Mouse (Mus musculus): ENCODE results near the gene Dis3. TPM values are rescaled to one million over a fixed set of nuclear protein-coding genes. Genes with fewer than 3 reads are reported as not detected.

The Dis3 gene
- polyA plus RNA-seq, 1 experiment from 2014 or later, result 28.5 TPM

DNA sequence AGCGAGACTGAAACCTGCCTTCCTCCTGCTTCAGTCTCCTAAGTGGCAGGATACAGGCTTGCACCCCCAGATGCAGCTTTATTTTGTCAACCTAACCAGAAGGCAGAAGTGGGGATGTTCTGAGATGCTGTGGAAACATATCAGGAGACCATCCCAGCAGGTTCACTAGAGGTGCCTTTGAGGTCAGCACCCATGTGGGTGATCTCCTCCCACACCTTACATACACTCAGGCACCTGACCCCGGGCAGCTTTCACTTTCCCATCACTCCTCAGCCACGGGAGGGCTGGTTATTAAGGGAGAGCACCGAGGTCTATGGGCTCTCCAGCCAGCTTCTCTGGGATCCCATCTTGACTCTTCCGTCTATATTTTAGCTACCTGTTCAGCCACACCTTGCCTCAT, 67.0 kb downstream of the Dis3 start:
- no peak for ATAC-seq (replicated peaks)
- WGBS, result 82% methylated on average over 5 of the region's 5 CpGs

DNA sequence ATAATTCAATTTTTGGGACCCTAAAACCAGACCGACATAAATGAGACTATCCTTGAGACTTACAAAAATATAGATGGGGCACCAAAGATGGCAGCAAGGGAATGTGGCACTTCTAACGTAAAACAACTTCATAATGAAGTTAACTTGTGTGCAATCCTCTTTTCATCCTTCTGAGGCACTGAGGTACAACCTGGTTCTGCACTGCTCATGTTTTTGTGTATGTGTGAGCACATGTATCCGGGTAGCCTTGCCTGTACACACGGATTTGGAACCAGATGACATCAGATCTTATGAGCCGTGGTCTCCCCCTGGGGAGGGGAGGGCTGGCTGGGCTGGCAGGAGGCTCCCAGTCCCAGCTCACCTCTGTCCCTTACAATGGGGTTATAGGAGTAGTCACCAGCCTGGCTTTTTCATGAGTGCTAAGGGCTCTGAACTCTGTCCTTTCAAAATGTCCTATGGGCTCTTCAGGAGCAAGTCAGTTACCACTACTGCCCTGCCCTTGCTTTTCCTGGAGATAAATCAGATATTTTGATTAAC, 68.2 kb downstream of the Dis3 start:
- H3K36me3 ChIP-seq, result peaks cover 14% of the 10 kb centered on the region; the same call in 1 of the 2 replicates
- no peak overlapping the region for H3K9ac ChIP-seq (replicated peaks)
- 89% methylated on average over 5 of the region's 5 CpGs for WGBS
- H3K4me3 ChIP-seq, result no peak overlapping the region
- no peak overlapping the region for H3K4me2 ChIP-seq (replicated peaks)
- H3K4me1 ChIP-seq, result no peaks in the 10 kb centered on the region
- no peak; the same call in 1 of the 2 replicates for ATAC-seq (replicated peaks)
- no peak overlapping the region for H3K27ac ChIP-seq (replicated peaks)
- no peaks in the 10 kb centered on the region for H3K27me3 ChIP-seq
- H3K9me3 ChIP-seq, result no peaks in the 10 kb centered on the region

More for the DNA sequence above, 67.0 kb downstream of the Dis3 start:
- H3K9ac ChIP-seq (replicated peaks), result no peak overlapping the region
- H3K4me1 ChIP-seq, result no peaks in the 10 kb centered on the region
- no peaks in the 10 kb centered on the region for H3K9me3 ChIP-seq
- H3K36me3 ChIP-seq, result peaks cover 14% of the 10 kb centered on the region; the same call in 1 of the 2 replicates
- H3K27me3 ChIP-seq, result no peaks in the 10 kb centered on the region
- H3K4me2 ChIP-seq (replicated peaks), result no peak overlapping the region
- no peak overlapping the region for H3K27ac ChIP-seq (replicated peaks)
- no peak overlapping the region for H3K4me3 ChIP-seq

DNA sequence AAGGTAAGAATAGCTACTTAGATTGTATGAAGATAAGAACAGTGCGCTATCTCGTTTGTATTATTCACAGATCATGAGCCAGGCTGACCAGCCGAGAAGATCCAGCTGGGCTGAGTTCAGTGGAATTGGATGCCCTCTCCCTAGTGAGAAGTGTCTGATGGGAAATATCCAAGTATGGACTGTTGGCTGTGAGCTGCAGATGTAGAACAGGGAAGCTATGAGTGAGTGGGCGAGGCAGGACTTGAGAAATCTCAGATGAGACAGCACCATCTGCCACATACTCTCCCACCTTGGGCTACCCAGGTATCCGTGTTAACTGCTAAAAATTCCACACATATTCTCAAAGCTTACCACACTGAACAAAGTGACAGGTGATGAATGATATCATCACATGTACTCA, 69.6 kb downstream of the Dis3 start:
- no peak overlapping the region for H3K27ac ChIP-seq (replicated peaks)
- H3K9ac ChIP-seq (replicated peaks), result no peak overlapping the region
- H3K27me3 ChIP-seq, result no peaks in the 10 kb centered on the region
- H3K4me2 ChIP-seq (replicated peaks), result no peak overlapping the region
- H3K4me3 ChIP-seq, result no peak overlapping the region
- no peaks in the 10 kb centered on the region for H3K4me1 ChIP-seq
- peaks cover 9% of the 10 kb centered on the region; the same call in 1 of the 2 replicates for H3K36me3 ChIP-seq
- WGBS, result 80% methylated on average over 5 of the region's 5 CpGs
- H3K9me3 ChIP-seq, result no peaks in the 10 kb centered on the region
- no peak for ATAC-seq (replicated peaks)

Other genes with a start within 250 kb of the Dis3 start
- 1.1 TPM in 1 of 2 replicates, not detected in the other for gene Rpl36a-ps1, start 105.5 kb downstream of the Dis3 start, polyA plus RNA-seq (2015; fragmentation: Nextera tagmentation; extraction: Ambion mirVana)
- gene Mzt1, start 53.6 kb downstream of the Dis3 start, polyA plus RNA-seq (2015; fragmentation: Nextera tagmentation; extraction: Ambion mirVana), result 125 and 128 TPM in 2 replicates
- 26.1 and 27.9 TPM in 2 replicates for gene Bora, start 53.5 kb downstream of the Dis3 start, polyA plus RNA-seq (2015; fragmentation: Nextera tagmentation; extraction: Ambion mirVana)
- gene Pibf1, start 346 bp downstream of the Dis3 start, polyA plus RNA-seq (2015; fragmentation: Nextera tagmentation; extraction: Ambion mirVana), result 19.6 and 22.2 TPM in 2 replicates
- gene Klf5, start 198.9 kb upstream of the Dis3 start, polyA plus RNA-seq (2015; fragmentation: Nextera tagmentation; extraction: Ambion mirVana), result 4.1 and 4.7 TPM in 2 replicates

All from forebrain, embryonic 15.5 days (tissue).